Mouse (Mus musculus) lung, postnatal 14 days (tissue): ENCODE measurements around the gene Ddx52.

Experiments used
- DNase-seq: peaks from one replicate; pipeline ENCODE4 v3.0.0; 2021

The Ddx52 gene

DNA sequence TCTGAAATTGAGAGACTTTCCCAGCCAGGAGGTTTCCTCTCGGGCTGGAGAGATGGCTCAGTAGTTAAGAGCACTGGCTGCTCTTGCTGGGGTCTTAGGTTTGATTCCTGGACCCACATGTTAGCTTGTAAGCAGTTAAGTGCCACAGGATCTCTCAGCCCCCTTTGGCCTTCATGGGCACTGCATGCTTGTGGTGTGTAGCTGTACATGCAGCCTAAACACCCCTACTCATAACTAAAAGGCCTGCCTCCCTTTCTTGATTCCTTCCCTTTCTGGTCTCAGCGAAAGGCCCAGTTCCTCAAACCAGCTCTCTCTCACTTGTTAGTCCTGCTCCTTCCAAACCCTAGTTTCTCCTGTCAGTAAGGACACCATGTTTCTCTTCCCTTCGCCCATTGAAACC is 27.2 kb downstream of the Ddx52 start:
- DNase-seq = no peak

DNA sequence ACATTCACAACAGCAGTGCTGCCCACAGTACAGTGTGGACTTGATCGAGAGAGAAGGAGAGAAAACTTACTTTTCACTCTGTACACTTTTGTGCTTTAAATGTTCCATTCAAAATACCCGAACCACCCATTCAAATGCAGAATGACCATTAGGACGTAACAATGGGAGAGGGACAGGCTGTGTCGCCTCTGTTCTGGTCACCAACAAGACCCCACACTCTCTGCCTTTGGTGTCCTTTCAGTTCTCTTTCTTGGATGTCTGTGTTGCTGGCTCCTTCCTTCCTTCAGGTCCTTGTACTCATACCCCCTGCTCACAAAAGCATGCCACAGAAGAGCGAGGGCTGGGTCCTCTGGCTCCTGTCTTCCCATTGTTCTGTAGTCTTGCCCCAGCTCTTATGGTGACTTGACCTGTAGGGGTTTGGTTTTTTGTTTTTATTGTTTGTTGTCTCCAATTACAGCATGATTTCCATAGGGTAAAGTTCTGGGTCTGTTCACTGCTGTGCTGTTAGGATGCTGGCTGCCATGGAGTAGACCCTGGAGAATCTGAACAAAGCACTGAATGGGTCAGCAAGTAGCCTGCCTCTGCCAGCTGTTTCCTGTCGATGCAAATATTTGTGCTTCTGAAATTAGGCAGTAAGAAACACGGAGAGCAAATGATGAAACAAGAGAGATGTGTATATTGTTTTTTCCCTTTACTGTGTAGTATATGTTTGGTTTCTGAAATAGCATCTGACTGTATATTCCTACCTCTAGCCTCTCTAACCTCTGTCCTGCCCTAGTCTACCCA is 32.9 kb downstream of the Ddx52 start:
- no peak for DNase-seq

DNA sequence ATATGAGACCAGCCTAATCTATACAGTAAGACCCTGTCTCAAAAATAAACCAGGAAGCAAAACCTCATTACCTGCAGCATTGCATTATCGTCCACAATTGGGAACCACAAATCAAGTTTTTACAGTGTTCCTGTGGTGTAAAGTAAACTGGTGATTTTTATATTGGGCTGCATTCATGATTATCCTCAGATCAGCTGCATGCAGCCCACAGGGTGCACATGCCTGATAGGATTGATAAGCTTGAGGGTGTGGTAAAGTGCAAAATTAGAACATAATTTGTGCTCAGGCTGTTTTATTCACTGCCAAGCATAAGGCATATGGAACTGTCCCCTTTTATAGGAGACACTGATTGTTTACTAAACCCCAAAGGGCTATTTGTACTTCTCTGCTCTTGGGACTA is 33.6 kb downstream of the Ddx52 start:
- DNase-seq = no peak

DNA sequence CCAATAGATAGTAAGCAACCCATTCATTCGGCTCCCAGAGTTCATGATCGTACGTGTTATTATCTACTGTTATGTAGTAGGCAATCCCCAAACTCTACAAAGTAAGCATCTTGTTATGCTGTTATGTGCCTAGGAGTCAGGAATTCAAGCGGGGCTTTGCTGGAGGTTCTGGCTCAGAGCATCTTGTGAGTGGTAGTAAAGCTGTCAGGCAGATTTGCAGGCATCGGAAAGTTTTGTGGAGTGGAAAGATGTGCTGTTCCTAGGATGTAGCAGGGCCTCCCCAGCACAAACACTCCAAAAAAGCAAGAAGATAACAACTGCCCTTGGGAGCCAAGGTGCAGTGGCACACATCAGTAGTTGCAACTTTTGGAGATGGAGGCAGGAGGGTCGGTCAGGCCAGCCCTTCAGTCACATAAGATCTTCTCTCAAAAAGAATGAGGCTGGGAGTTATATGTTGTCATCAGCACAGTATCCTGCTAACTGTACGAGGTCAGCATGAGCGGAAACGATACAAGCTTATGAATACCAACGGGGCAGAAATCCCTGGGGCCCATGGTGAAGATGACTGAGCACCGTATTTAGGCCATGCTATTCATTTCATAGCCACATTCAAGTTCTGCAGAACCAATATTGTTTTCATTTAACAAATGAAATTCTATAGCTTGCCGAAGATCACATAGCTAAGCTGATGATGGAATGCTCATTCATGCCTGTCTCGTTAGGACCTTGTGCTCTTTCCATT is 34.5 kb downstream of the Ddx52 start:
- no peak for DNase-seq

DNA sequence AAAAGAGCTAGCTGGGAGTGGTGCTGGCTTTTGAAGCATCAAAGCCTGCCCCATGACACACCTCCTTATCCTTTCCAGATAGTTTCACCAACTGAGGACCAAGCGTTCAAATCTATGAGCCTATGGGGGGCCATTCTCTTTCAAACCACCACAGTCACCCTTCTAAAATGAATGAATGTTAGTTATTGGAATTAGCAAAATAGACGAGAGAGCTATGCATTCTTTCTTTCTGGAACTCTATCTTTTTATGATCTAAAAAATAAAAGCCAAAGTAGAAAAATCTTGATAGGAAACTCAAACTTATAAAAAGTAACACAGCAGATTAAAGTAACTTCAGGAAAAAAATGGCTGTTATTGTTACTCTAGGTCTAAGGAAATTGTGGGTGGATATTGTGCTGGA is 35.9 kb downstream of the Ddx52 start:
- DNase-seq = no peak

DNA sequence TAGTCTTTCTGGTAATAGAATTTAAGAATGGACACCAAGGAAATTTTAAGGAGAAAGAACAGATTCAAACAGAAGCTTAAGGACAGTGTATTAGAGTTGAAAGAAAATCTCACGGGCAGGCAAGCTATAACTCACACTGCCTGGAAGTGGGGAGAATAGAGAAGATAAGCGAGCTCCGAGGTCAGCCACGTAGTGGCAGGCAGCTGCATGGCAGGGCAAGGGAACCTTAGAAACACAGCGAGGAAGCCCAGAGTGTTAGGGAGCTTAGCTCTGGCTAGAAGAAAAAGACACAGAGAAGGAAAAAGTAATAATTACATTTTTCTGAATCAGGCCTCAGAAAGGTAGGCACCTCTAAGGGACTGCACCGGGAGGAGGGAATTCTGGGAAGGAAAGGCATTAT is 38.1 kb downstream of the Ddx52 start:
- no peak for DNase-seq

DNA sequence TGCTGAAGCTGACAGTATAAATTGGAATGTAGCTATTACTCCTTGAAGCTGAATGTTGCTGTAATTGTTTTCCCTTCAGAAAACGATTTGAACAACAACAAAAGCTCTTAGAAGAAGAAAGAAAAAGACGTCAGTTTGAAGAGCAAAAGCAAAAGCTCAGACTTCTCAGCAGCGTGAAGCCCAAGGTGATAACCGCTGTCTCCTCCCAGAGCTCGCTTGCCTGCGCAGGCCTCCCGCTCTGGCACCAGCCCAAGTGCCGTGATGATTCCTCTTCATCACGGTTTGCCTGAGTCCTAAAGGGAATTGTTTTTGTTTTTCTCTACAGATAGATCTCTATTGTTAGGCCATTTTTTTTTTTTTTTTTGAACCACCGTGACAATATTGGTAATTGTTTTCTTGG is 39.5 kb downstream of the Ddx52 start:
- DNase-seq = no peak

DNA sequence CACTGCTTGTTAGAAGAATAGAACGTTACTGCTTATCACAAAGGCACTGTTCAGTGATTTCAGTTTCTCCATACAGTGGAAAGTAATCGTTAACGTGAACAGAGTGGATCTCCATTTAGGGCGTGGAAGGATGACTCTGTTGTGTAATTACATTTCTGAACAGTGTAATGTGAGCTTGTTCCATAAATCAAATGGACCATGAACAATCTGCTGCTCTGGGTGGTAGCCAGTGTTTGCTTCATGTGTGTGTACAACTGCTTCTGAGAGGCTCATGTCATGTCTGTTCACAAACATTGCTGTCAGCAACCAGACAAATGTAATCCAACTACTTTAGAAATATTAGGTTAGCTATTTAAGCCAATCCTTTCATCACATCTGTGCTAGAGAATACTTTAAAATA is 49.8 kb downstream of the Ddx52 start:
- DNase-seq = no peak

DNA sequence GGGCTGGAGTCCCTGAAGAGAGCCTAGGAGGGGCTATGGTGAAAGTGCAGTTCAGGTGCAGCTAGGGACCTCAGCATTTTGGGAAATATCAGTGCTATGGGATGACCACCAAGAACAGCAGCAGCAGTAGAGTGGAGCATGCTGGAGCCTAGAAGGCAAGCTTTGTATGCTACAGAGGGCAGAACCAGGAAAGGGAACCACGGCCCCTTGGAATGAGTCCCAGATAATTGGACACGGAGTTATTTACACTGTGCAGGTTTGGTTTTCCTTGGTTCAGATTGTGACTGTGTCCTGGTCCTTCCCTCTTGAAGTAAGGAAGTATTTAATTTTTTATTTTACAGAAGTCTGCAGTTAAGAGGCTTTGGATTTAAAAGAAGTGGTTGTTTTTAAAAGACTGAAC is 51.6 kb downstream of the Ddx52 start:
- DNase-seq = peak; percentile 57

DNA sequence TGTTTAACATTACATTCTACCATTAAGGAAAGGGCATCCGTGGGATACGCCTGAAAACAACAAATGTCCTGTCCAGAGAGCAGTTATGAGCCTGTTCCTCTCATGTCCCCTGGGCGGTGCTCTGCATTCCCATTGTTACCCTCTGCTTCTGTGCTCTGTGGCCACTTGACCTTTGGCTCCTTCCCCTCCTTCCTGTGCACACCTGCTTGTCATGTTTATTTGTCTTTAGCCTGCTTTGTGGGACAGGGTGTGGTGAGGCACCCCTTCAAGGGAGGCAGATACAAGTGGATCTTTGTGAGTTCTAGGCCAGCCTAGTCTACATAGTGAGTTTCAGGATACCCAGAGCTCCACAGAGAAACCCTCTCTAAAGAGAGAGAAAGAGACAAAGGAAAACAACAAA is 52.6 kb downstream of the Ddx52 start:
- no peak for DNase-seq

DNA sequence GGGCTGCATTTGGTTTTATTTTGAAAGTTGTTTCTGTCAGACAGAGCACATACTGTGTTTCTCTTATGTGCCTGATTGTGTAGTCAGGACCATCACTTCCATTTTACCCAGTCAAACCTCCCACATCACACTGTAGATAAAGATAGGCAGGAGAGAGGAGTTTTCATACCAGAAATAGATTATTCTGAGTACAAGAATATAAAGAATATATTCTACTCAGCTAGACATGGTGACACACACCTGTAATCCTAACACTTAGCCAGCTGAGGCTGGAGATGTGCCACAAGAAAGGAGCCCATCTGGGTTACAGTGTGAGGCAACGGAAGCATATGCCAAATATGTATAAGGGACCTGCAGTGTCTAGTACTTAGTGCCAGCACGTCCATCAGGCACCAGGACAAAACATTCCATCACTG is 53.7 kb downstream of the Ddx52 start:
- DNase-seq = no peak

DNA sequence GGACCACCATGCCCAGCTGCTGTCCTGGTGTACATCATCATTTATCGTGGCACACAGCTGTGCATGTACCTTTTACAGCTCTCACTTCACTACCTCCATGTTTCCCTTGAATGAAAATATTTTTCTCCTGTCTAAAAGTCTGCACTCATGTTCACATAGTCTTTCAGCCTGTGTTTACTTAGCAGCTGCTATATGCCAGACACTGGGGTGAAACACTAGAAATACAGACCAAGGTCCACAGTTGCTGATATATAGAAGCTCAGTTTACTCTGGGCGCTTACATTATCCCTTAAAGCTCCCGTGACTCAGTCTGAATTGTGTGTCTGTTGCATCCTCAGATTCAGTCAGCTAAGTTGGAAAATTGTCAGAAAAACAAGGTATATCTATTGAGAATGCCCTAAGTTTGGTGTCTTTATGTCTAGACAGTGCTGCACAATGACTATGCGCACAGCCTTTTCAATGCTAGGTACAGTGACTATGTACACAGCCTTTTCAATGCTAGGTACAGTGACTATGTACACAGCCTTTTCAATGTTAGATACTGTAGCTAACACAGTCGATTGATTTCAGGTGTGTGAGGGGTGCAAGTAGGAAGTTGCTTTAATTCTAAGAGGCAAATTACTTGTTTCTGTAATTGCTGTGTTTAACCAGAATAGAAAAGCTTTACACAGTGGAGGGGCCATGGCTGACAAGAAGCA is 55.5 kb downstream of the Ddx52 start:
- DNase-seq = no peak

DNA sequence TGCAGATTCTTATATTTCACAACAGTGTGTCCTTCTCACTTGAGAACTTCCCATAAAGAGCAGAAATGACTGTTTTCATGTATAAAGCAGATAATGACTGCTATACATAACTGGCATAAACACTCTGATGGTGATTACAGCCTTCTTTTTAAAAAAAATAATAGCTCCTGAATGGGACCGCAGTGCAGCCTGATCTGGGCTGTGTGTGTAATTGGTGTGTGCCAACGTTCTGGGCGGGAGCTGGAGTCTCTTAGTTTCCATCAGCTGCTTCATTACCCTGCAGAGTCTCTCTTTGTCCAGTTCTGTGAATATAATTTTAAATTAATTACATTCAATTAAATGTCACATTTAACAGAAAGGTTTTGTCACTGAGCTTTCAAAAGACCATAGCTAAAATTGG is 57.1 kb downstream of the Ddx52 start:
- no peak for DNase-seq

DNA sequence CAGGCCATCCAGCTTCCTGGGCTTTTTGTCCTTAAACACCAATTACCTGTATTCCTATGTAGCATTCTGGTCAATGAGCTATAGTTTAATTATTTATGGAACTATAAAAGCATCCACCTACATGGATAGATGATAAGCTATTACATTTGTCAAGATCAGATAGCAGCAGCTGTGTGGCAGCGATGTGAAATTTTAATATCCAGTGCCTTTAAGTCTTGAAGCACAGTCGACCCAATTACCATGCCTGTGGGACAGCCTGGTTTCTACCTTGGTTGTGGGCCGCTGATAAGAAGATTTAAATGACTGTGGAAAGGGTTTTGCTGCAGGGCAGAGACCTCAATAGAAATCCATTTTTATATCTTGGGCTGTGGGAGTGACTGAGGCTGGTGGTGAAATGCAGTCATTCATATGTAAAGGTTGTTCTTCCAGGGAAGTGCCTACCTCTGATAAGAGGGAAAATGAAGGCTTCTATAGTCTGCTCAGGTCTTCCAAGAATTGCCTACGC is 57.6 kb downstream of the Ddx52 start:
- no peak for DNase-seq

DNA sequence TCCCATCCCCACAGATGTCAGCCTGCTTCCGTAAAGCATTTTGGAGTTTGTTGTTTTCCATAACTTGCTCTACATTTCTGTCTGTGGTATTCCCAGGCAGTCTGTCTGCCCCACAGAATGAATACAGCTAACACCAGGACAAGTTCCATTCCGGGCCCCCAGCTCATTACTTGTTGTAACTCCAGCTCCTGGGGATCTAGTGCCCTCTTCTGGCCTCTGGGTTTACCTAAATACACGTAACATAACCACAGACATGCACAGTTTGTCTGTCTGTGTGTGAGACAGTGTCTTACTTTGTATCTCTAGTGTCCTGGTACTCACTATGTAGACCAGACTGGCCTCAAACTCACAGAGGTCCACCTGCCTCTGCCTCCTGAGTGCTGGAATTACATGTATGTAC is 59.4 kb downstream of the Ddx52 start:
- no peak for DNase-seq

DNA sequence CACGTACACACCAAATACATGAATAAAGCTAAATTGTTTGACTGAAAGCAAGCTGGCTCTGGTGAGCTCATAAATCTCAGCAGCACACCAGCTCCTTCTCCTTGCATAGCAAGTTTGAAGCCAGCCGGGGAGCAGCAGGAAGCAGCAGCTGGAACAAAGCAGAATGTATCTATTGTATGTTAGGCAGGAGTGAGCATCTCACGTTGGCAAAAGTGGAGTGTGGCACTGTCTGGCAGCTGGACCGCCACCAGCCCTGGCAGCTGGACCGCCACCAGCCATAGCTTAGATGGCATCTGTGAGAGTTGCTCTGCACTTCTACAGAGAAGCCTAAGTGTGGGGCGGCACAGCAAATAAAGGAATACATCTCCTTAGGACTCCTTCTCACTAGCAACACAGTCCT is 62.1 kb downstream of the Ddx52 start:
- no peak for DNase-seq

DNA sequence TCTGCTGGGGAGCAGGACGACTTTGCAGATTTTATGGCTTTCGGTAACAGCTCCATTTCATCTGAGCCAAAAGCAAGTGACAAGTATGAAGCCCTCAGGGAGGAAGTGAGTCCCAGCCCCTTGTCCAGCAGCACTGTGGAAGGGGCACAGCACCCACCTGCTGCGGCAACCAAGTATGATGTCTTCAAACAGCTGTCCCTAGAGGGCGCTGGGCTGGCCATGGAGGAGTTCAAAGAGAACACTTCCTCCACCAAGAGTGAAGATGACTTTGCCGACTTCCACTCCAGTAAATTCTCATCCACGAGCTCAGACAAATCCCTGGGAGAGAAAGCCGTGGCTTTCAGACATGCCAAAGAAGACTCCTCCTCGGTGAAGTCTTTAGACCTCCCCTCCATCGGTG is 67.1 kb downstream of the Ddx52 start:
- no peak for DNase-seq

DNA sequence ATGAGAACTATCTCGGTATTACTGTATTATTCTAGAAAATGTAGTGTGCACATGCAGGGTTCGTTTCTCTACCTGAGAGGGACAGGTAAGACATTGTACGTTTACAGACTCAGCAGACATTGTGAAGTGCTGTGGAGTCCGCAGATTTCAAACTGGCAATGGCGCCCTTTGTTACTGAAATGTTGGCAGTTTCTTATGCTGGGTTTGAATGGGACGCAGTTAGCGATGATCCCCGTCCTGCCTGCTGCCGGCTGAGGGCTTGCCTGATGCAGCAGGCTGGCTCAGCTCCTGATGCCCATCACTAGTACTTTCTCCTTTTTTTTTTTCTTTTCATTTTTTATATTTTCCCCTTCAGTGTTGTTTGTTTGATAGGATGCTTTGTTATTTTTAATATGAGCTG is 68.5 kb downstream of the Ddx52 start:
- no peak for DNase-seq

DNA sequence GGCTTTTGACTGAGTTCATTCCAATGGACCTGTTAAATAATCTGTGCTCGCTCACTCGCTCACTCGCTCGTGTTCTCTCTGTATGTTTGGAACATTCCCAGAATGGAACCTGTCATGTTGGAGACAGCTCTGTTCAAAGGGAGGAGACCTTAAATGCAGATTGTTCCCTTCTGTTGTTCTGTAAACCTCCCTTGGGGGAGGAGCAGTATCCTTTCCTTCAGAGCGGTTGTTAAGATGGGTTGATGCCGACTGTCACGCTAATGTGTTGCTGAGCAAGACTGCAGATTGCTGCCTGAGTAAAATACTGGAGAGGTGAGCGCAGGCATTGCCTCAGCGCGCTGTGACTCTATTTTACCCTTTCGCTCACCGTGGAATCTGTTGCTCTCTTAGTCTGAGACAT is 69.2 kb downstream of the Ddx52 start:
- no peak for DNase-seq

DNA sequence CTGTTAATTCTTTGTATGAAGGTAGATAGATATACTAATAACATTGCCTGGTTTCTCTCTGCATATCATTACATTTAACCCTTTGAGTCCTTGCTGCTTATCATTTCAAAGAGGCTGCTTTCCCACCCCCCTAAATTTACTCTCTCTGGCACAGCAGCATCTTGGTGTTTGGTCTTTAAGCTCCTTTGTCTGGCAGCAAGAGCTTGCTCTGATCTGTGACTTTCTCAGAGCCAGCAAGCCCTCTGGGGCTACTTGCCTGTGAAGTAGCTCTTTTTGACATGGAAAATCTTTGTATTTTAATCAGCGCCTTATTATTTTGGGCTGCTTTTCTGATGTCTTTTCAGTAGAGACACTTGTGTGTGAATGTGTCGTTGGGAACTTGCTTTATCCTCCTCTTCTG is 69.7 kb downstream of the Ddx52 start:
- no peak for DNase-seq
